29 mouse cellular contexts compared by ENCODE assay signal in the genomic region with DNA sequence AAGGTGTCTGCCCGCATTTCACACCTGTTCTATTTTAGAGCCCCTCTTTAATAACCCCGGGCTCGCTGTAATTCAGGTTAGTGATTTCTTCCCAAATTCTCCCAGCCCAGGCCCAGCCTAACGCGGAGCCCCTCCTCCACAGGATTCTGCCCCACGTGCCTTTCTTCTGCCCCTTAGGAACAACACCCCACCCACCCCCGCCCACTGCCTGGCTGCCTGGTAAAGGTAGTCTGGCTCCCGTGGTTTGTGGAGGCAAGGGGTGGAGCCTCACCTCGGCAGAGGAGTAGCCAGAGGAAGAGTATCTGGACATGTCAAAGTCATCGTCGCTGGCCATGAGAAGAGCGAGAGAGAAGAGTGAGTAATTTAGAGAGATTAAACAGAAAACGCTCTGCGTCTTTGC. TPM values are rescaled to one million over a fixed set of nuclear protein-coding genes. Genes with fewer than 3 reads are reported as not detected.
DNase-seq lines count a peak whose midpoint lies in the region; ATAC-seq and TF ChIP-seq lines count a peak whose summit lies in the region.
"Had no signal": no experiment of that assay in that cellular context is flagged by ENCODE, and none has a peak within 500 bp of the region (broad histone marks: within the 10 kb centered on the region; RNA-seq: fewer than 3 reads in every experiment).

No protein-coding gene starts in this region.

- H3K9me3 ChIP-seq in intestine, postnatal 0 days (ENCODE audit: control insufficient read depth): no peaks in the 10 kb centered on the region
- no peaks in the 10 kb centered on the region for H3K9me3 ChIP-seq in intestine, embryonic 15.5 days
- no peaks in the 10 kb centered on the region for H3K9me3 ChIP-seq in E14TG2a.4 (ENCODE audit: low read length)
- H3K9me3 ChIP-seq: embryonic facial prominence, embryonic 13.5 days; forebrain, embryonic 12.5 days; forebrain, embryonic 15.5 days; G1E; hindbrain, embryonic 10.5 days; hindbrain, embryonic 13.5 days had no signal

- 33% methylated on average over 14 of the region's 14 CpGs for WGBS in intestine, postnatal 0 days
- 28% methylated on average over 14 of the region's 14 CpGs for WGBS in intestine, embryonic 15.5 days

- TF ChIP-seq CTCF in intestine, postnatal 0 days (IDR thresholded peaks at IDR 0.05; ENCODE audit: low read depth): no peak
- no peak for TF ChIP-seq CTCF in E14TG2a.4 (conservative IDR thresholded peaks at IDR 0.05; ENCODE audit: low read length)
- TF ChIP-seq CTCF in left cerebral cortex, adult 2 months (IDR thresholded peaks at IDR 0.05): no peak

- H3K4me3 ChIP-seq in intestine, postnatal 0 days (ENCODE audit: low read depth, low read length): no peak overlapping the region
- no peak overlapping the region for H3K4me3 ChIP-seq in intestine, embryonic 15.5 days (replicated peaks)
- peak overlapping the region; percentile 62 for H3K4me3 ChIP-seq in E14TG2a.4 (replicated peaks; ENCODE audit: low read length)
- no peak overlapping the region for H3K4me3 ChIP-seq in left cerebral cortex, adult 2 months
- H3K4me3 ChIP-seq: embryonic facial prominence, embryonic 13.5 days; erythroblast, embryonic 14.5 days; forebrain, embryonic 12.5 days; forebrain, embryonic 15.5 days; gastrocnemius, adult 2 months; hindbrain, embryonic 10.5 days; hindbrain, embryonic 13.5 days had no signal

- no peak overlapping the region for H3K9ac ChIP-seq in intestine, postnatal 0 days (ENCODE audit: low read depth, low read length)
- H3K9ac ChIP-seq in intestine, embryonic 15.5 days: no peak overlapping the region
- H3K9ac ChIP-seq: embryonic facial prominence, embryonic 13.5 days; forebrain, embryonic 12.5 days; forebrain, embryonic 15.5 days; hindbrain, embryonic 13.5 days had no signal

- H3K36me3 ChIP-seq in intestine, postnatal 0 days (ENCODE audit: control insufficient read depth, insufficient read depth): no peaks in the 10 kb centered on the region
- no peaks in the 10 kb centered on the region for H3K36me3 ChIP-seq in intestine, embryonic 15.5 days
- H3K36me3 ChIP-seq in E14TG2a.4 (ENCODE audit: insufficient read depth, low read length): no peaks in the 10 kb centered on the region
- H3K36me3 ChIP-seq: embryonic facial prominence, embryonic 13.5 days; forebrain, embryonic 15.5 days; G1E had no signal

- peaks cover 7% of the 10 kb centered on the region; the same call in 1 of the 2 replicates for H3K4me1 ChIP-seq in intestine, postnatal 0 days (replicated peaks; ENCODE audit: control insufficient read depth, insufficient read depth, low read length)
- H3K4me1 ChIP-seq in intestine, embryonic 15.5 days (replicated peaks): peaks cover 6% of the 10 kb centered on the region; the same call in 1 of the 2 replicates
- peaks cover 27% of the 10 kb centered on the region for H3K4me1 ChIP-seq in E14TG2a.4 (replicated peaks; ENCODE audit: low read depth, low read length)
- H3K4me1 ChIP-seq: embryonic facial prominence, embryonic 13.5 days had no signal

- H3K27me3 ChIP-seq in intestine, postnatal 0 days (replicated peaks; ENCODE audit: control insufficient read depth, insufficient read depth, low read length): no peaks in the 10 kb centered on the region
- H3K27me3 ChIP-seq in intestine, embryonic 15.5 days (replicated peaks): no peaks in the 10 kb centered on the region
- H3K27me3 ChIP-seq in E14TG2a.4 (ENCODE audit: insufficient read depth, low read length): peaks cover 68% of the 10 kb centered on the region
- H3K27me3 ChIP-seq: forebrain, embryonic 15.5 days; hindbrain, embryonic 13.5 days; Patski had no signal

- DNase-seq in ES-CJ7 (ENCODE audit: low read depth, low spot score) (peak; percentile 68), adipocyte (ENCODE audit: low spot score) (no peak)
- DNase-seq in left cerebral cortex, adult 2 months (ENCODE audit: extremely low spot score in 1 of 2, low spot score in 2 of 2): no peak
- DNase-seq: adrenal gland, postnatal 10 days; adrenal gland, postnatal 36 days; cerebellum, adult 18-20 months; cerebellum, adult 9-10 months; cerebellum, postnatal 14 days; gastrocnemius, adult 2 months; gastrocnemius, postnatal 14 days; heart, adult 11 months had no signal

- intact Hi-C loops in left cerebral cortex, adult 2 months (cut with DNase I): loop anchor here (5.0 kb wide), 1 partner anchor 187 kb away; no protein-coding TSS in a partner anchor

- peak overlapping the region; percentile 31 for H3K4me2 ChIP-seq in intestine, postnatal 0 days (replicated peaks; ENCODE audit: low read depth)
- H3K4me2 ChIP-seq in intestine, embryonic 15.5 days (replicated peaks): no peak overlapping the region
- H3K4me2 ChIP-seq: embryonic facial prominence, embryonic 13.5 days; forebrain, embryonic 12.5 days; forebrain, embryonic 15.5 days; heart, embryonic 11.5 days; hindbrain, embryonic 13.5 days had no signal

- no peak for ATAC-seq in intestine, postnatal 0 days
- no peak for ATAC-seq in intestine, embryonic 15.5 days
- ATAC-seq: activated CD4-positive, CD25-positive, alpha-beta regulatory T cell, adult 4 months; CD4-positive, CD25-positive, alpha-beta regulatory T cell, adult 4 months; forebrain, embryonic 15.5 days; intestine, embryonic 16.5 days; Patski had no signal

- no peak overlapping the region; the same call in 1 of the 2 replicates for H3K27ac ChIP-seq in intestine, postnatal 0 days (ENCODE audit: low read depth, low read length)
- no peak overlapping the region for H3K27ac ChIP-seq in intestine, embryonic 15.5 days
- no peak overlapping the region; the same call in 1 of the 2 replicates for H3K27ac ChIP-seq in left cerebral cortex, adult 2 months
- H3K27ac ChIP-seq: embryonic facial prominence, embryonic 13.5 days; forebrain, embryonic 12.5 days; forebrain, embryonic 15.5 days; gastrocnemius, adult 2 months; hindbrain, embryonic 10.5 days; hindbrain, embryonic 13.5 days had no signal

RNA-seq across cellular contexts. Expression of a gene that starts 3.5 kb away (rescaled TPM):
- polyA plus RNA-seq in intestine, postnatal 0 days (2015; fragmentation: Nextera tagmentation; extraction: Ambion mirVana): 0.52 and 2.0 TPM in 2 replicates
- 0.28 and 0.55 TPM in 2 replicates for polyA plus RNA-seq in intestine, embryonic 15.5 days (2015; fragmentation: Nextera tagmentation; extraction: Ambion mirVana)
- total RNA-seq in left cerebral cortex, adult 2 months (2021): 1 to 10 TPM; 5.2 to 6.1 TPM
- total RNA-seq: heart, postnatal 25 days had no signal
- polyA plus RNA-seq: activated CD4-positive, CD25-positive, alpha-beta regulatory T cell, adult 4 months; CD4-positive, CD25-positive, alpha-beta regulatory T cell, adult 4 months; erythroblast, embryonic 14.5 days; heart, embryonic 11.5 days had no signal

RNA-seq across cellular contexts. Expression of a gene that starts 17.8 kb away (rescaled TPM):
- polyA plus RNA-seq in intestine, postnatal 0 days (2015; fragmentation: Nextera tagmentation; extraction: Ambion mirVana): 11.6 and 13.7 TPM in 2 replicates
- polyA plus RNA-seq in intestine, embryonic 15.5 days (2015; fragmentation: Nextera tagmentation; extraction: Ambion mirVana): 8.1 and 9.4 TPM in 2 replicates
- 10 to 100 TPM; 27.1 to 28.1 TPM for total RNA-seq in left cerebral cortex, adult 2 months (2021)
- polyA plus RNA-seq: activated CD4-positive, CD25-positive, alpha-beta regulatory T cell, adult 4 months; CD4-positive, CD25-positive, alpha-beta regulatory T cell, adult 4 months; erythroblast, embryonic 14.5 days had no signal

RNA-seq across cellular contexts. Expression of a gene that starts 48.7 kb away (rescaled TPM):
- polyA plus RNA-seq in intestine, postnatal 0 days (2015; fragmentation: Nextera tagmentation; extraction: Ambion mirVana): 3.2 and 4.9 TPM in 2 replicates
- 2.3 TPM in 2 replicates for polyA plus RNA-seq in intestine, embryonic 15.5 days (2015; fragmentation: Nextera tagmentation; extraction: Ambion mirVana)
- total RNA-seq in left cerebral cortex, adult 2 months (2021): 100 to 1,000 TPM; 195 to 209 TPM

RNA-seq across cellular contexts. Expression of a gene that starts 48.9 kb away (rescaled TPM):
- 2.3 and 3.4 TPM in 2 replicates for polyA plus RNA-seq in intestine, postnatal 0 days (2015; fragmentation: Nextera tagmentation; extraction: Ambion mirVana)
- polyA plus RNA-seq in intestine, embryonic 15.5 days (2015; fragmentation: Nextera tagmentation; extraction: Ambion mirVana): 5.6 and 5.8 TPM in 2 replicates
- total RNA-seq in left cerebral cortex, adult 2 months (2021): 1 to 10 TPM; 6.4 to 7.5 TPM
- total RNA-seq: adrenal gland, adult 18-20 months; adrenal gland, postnatal 36 days; G1E had no signal
- polyA plus RNA-seq: activated CD4-positive, CD25-positive, alpha-beta regulatory T cell, adult 4 months; C2C12; CD4-positive, CD25-positive, alpha-beta regulatory T cell, adult 4 months; erythroblast, embryonic 14.5 days; G1E had no signal

RNA-seq across cellular contexts. Expression of a gene that starts 55.7 kb away (rescaled TPM):
- 34.9 and 35.7 TPM in 2 replicates for polyA plus RNA-seq in intestine, postnatal 0 days (2015; fragmentation: Nextera tagmentation; extraction: Ambion mirVana)
- 61.4 and 62.3 TPM in 2 replicates for polyA plus RNA-seq in intestine, embryonic 15.5 days (2015; fragmentation: Nextera tagmentation; extraction: Ambion mirVana)
- total RNA-seq in left cerebral cortex, adult 2 months (2021): 10 to 100 TPM; 25.3 to 28.2 TPM
